14 mouse cellular contexts compared by ENCODE assay signal in the genomic region with DNA sequence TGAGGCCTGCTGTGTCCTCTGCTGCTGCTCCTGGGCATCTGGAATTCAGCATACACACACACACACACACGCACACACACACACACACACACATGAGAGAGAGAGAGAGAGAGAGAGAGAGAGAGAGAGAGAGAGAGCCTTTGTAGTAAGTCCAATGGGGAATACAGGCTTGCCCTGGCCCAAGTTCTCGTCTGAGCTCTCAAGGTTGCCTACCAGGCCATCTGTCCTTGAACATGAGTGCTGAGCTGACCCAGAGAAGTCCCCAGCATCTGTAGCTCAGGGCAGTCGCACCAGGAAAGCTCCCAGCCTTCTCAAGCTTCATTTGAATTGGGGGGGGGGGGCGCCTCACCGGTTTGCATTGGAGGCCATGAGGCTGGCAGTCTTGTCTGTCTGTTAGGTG. TPM values are rescaled to one million over a fixed set of nuclear protein-coding genes. Genes with fewer than 3 reads are reported as not detected.
DNase-seq lines count a peak whose midpoint lies in the region; ATAC-seq lines count a peak whose summit lies in the region.
"Had no signal": no experiment of that assay in that cellular context is flagged by ENCODE, and none has a peak within 500 bp of the region (broad histone marks: within the 10 kb centered on the region; RNA-seq: fewer than 3 reads in every experiment).

No protein-coding gene starts in this region.

- H3K27me3 ChIP-seq in heart, embryonic 13.5 days (replicated peaks) = no peaks in the 10 kb centered on the region
- no peaks in the 10 kb centered on the region for H3K27me3 ChIP-seq in lung, embryonic 15.5 days
- no peaks in the 10 kb centered on the region for H3K27me3 ChIP-seq in liver, embryonic 12.5 days (replicated peaks)
- H3K27me3 ChIP-seq: neural tube, embryonic 12.5 days had no signal

- peak overlapping the region; percentile 82 for H3K27ac ChIP-seq in heart, embryonic 13.5 days (replicated peaks)
- H3K27ac ChIP-seq in lung, embryonic 15.5 days = peak overlapping the region; percentile 89
- peak overlapping the region; percentile 81 for H3K27ac ChIP-seq in liver, embryonic 12.5 days
- H3K27ac ChIP-seq: neural tube, embryonic 12.5 days had no signal

- DNase-seq in heart, postnatal 10 days = no peak
- no peak for DNase-seq in lung, postnatal 4 days
- DNase-seq in adrenal gland, postnatal 36 days = peak; percentile 63 to 64
- no peak for DNase-seq in cerebellum, postnatal 10 days
- DNase-seq: cerebellum, adult 9-10 months; kidney, adult 9 months; right cerebral cortex, postnatal 4 days; thymus, postnatal 14 days had no signal

- H3K4me2 ChIP-seq in heart, embryonic 13.5 days = peak overlapping the region; percentile 18
- H3K4me2 ChIP-seq in lung, embryonic 15.5 days = peak overlapping the region; percentile 31; the same call in 1 of the 2 replicates
- H3K4me2 ChIP-seq in liver, embryonic 12.5 days = peak overlapping the region; percentile 49
- H3K4me2 ChIP-seq: midbrain, embryonic 11.5 days; neural tube, embryonic 12.5 days had no signal

- H3K4me1 ChIP-seq in heart, embryonic 13.5 days = peaks cover 54% of the 10 kb centered on the region
- H3K4me1 ChIP-seq in lung, embryonic 15.5 days = peaks cover 43% of the 10 kb centered on the region
- H3K4me1 ChIP-seq in liver, embryonic 12.5 days = peaks cover 61% of the 10 kb centered on the region

- intact Hi-C loops in heart, postnatal 10 days (cut with DNase I) = no loop called here

- H3K9ac ChIP-seq in heart, embryonic 13.5 days = peak overlapping the region; percentile 66; the same call in 1 of the 2 replicates
- no peak overlapping the region for H3K9ac ChIP-seq in lung, embryonic 15.5 days
- H3K9ac ChIP-seq in liver, embryonic 12.5 days = peak overlapping the region; percentile 57
- H3K9ac ChIP-seq: neural tube, embryonic 12.5 days had no signal

- ATAC-seq in heart, embryonic 13.5 days (ENCODE audit: extremely low read depth, insufficient number of reproducible peaks, low FRiP score, low TSS enrichment) = no peak
- ATAC-seq in lung, embryonic 15.5 days (ENCODE audit: borderline replicate concordance, extremely low read depth, low FRiP score, low TSS enrichment) = 0 out of 2 replicates have a peak, but pooled peaks have one; percentile 2
- no peak; the same call in 1 of the 2 replicates for ATAC-seq in liver, embryonic 12.5 days
- ATAC-seq: activated CD4-positive, CD25-positive, alpha-beta regulatory T cell, adult 4 months had no signal

- 83% methylated on average over 4 of the region's 5 CpGs for WGBS in heart, embryonic 13.5 days
- 63% methylated on average over 5 of the region's 5 CpGs for WGBS in lung, embryonic 15.5 days
- 41% methylated on average over 5 of the region's 5 CpGs for WGBS in liver, embryonic 12.5 days (ENCODE audit: insufficient replicate concordance)

- H3K4me3 ChIP-seq in heart, embryonic 13.5 days = no peak overlapping the region
- H3K4me3 ChIP-seq in lung, embryonic 15.5 days = no peak overlapping the region
- H3K4me3 ChIP-seq in liver, embryonic 12.5 days = 0 out of 2 replicates have a peak overlapping the region, but pooled peaks have one; percentile 4
- H3K4me3 ChIP-seq: neural tube, embryonic 12.5 days had no signal

- H3K9me3 ChIP-seq in heart, embryonic 13.5 days = no peaks in the 10 kb centered on the region
- no peaks in the 10 kb centered on the region for H3K9me3 ChIP-seq in lung, embryonic 15.5 days
- H3K9me3 ChIP-seq in liver, embryonic 12.5 days (replicated peaks) = no peaks in the 10 kb centered on the region
- H3K9me3 ChIP-seq: neural tube, embryonic 12.5 days had no signal

- peaks cover 42% of the 10 kb centered on the region for H3K36me3 ChIP-seq in heart, embryonic 13.5 days
- peaks cover 36% of the 10 kb centered on the region; the same call in 1 of the 2 replicates for H3K36me3 ChIP-seq in lung, embryonic 15.5 days
- H3K36me3 ChIP-seq in liver, embryonic 12.5 days = peaks cover 48% of the 10 kb centered on the region

RNA-seq across cellular contexts. Expression of a gene that starts 9.9 kb away (rescaled TPM):
- polyA plus RNA-seq in heart, embryonic 13.5 days (2015; fragmentation: Nextera tagmentation; extraction: Ambion mirVana) = 28.1 and 30.3 TPM in 2 replicates
- total RNA-seq in heart, postnatal 10 days (2021) = 10 to 100 TPM; 48.0 to 52.2 TPM
- 48.7 and 49.3 TPM in 2 replicates for polyA plus RNA-seq in lung, embryonic 15.5 days (2015; fragmentation: Nextera tagmentation; extraction: Ambion mirVana)
- total RNA-seq in adrenal gland, postnatal 36 days (2021) = 10 to 100 TPM; 35.3 to 36.6 TPM
- 28.1 and 28.3 TPM in 2 replicates for polyA plus RNA-seq in liver, embryonic 12.5 days (2016; fragmentation: Nextera tagmentation; extraction: Ambion mirVana)

RNA-seq across cellular contexts. Expression of a gene that starts 10.7 kb away (rescaled TPM):
- polyA plus RNA-seq in heart, embryonic 13.5 days (2015; fragmentation: Nextera tagmentation; extraction: Ambion mirVana) = 28.5 and 29.3 TPM in 2 replicates
- total RNA-seq in heart, postnatal 10 days (2021) = 10 to 100 TPM; 54.4 to 55.6 TPM
- polyA plus RNA-seq in lung, embryonic 15.5 days (2015; fragmentation: Nextera tagmentation; extraction: Ambion mirVana) = 77.4 and 79.3 TPM in 2 replicates
- 10 to 100 TPM; 68.6 to 91.4 TPM for total RNA-seq in adrenal gland, postnatal 36 days (2021)
- 85.2 and 87.5 TPM in 2 replicates for polyA plus RNA-seq in liver, embryonic 12.5 days (2016; fragmentation: Nextera tagmentation; extraction: Ambion mirVana)

RNA-seq across cellular contexts. Expression of a gene that starts 38.1 kb away (rescaled TPM):
- polyA plus RNA-seq in heart, embryonic 13.5 days (2015; fragmentation: Nextera tagmentation; extraction: Ambion mirVana) = 53.8 and 54.5 TPM in 2 replicates
- total RNA-seq in heart, postnatal 10 days (2021) = 10 to 100 TPM; 15.5 to 17.8 TPM
- polyA plus RNA-seq in lung, embryonic 15.5 days (2015; fragmentation: Nextera tagmentation; extraction: Ambion mirVana) = 76.5 and 76.8 TPM in 2 replicates
- 10 to 100 TPM; 32.2 to 40.7 TPM for total RNA-seq in adrenal gland, postnatal 36 days (2021)
- polyA plus RNA-seq in liver, embryonic 12.5 days (2016; fragmentation: Nextera tagmentation; extraction: Ambion mirVana) = 37.4 and 41.8 TPM in 2 replicates

Comparison
In these comparisons a context has a peak if more than half of its experiments do, and no peak if none do; other contexts are left out.
1. DNase-seq: peak in adrenal gland, postnatal 36 days (2 of 2); none in heart, postnatal 10 days (0 of 2), lung, postnatal 4 days (0 of 2) and cerebellum, postnatal 10 days (0 of 2).
2. Peak in every context shown above with its lines, with median percentiles within 50 percentile points of each other: H3K27ac ChIP-seq and H3K4me2 ChIP-seq.